Mouse (Mus musculus): ENCODE measurements around the gene Olfr1417. TPM values are rescaled to one million over a fixed set of nuclear protein-coding genes. Genes with fewer than 3 reads are reported as not detected.

The Olfr1417 gene
- total RNA-seq, 2 experiments from 2014 or later: not detected

DNA sequence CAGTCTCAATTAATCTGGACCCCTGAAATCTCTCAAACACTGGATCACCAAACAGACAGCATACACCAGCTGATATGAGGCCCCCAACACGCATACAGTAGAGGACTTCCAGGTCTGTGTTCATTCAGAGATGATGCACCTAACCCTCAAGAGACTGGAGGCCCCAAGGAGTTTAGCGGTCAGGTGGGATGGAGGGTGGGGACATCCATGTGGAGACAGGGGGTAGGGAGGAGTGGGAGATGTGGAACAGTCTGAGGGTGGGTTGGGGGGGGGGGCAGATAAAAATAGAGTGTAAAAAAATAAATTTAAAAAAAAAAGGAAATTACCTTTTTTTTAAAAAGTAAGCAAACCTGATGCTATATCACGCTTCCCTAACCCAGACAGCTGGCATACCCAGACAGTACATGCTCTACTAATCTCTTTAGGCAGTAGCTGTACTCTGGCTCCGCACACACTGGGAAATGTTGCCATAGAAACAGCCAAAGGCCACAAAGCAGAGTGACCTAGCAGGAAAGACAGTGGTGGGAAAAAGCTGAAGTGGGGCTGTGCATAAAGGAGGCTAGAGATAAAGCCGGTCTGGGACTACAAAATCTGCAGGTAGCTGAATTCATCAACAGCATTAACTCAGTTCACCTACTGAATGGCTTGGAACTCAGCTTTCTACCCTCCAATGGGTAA, 27.2 kb downstream of the Olfr1417 start:
- no peak for ATAC-seq (ENCODE audit: poor library complexity, severe bottlenecking)

DNA sequence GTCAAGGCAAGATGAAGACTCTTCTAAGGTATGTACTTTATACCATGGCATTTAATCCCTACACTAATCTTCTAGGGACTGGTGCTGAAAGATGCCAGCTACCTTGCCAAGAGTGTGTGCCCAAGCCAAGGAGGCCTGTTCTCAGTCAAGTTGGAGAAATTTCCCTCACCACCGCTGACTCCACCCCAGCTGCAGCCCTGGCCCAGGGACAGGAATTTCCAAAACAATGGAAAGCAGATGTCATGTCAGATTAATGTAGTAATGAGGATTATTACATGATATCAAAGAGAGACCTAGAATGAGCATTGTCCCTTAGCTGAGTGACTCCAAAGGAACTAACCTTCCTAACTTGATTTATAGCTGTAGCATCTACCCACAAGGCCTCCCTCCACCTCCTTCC, 28.2 kb downstream of the Olfr1417 start:
- ATAC-seq (ENCODE audit: poor library complexity, severe bottlenecking): no peak

DNA sequence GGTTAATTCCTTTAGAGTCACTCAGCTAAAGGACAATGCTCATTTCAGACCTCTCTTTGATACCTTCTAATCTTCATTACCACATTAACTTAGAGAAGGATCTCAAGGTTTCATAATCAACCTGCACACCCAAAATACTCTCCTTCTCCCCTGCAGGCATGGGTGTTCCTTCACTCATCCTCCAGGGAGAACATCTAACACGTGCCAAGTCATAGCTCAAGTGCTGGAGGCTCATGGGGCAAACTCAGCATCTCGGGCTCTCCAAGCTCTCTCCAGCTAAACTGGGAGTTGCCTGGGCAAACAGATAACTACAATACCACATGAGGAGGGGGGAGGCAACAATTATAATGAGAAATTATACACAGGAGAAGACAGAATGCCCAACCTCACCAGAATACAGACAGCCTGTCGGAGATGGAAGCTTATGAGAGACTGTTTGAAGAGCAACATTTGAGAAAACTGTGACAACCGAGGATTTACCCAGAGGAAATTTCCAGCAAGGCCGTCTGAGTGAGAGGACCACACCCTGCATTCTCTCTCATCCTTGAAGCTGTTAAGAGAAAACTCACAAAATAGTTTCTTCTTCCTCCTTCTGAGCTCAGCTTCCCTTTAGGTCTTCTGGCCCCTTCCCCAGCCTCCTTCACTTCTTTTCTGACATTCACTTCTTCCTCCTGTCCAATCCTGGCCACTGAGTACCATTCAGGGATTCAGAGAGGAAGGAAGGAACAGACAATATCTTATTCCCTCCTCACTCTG, 28.8 kb downstream of the Olfr1417 start:
- ATAC-seq (ENCODE audit: poor library complexity, severe bottlenecking): 0 out of 2 replicates have a peak, but pooled peaks have one; percentile 17

DNA sequence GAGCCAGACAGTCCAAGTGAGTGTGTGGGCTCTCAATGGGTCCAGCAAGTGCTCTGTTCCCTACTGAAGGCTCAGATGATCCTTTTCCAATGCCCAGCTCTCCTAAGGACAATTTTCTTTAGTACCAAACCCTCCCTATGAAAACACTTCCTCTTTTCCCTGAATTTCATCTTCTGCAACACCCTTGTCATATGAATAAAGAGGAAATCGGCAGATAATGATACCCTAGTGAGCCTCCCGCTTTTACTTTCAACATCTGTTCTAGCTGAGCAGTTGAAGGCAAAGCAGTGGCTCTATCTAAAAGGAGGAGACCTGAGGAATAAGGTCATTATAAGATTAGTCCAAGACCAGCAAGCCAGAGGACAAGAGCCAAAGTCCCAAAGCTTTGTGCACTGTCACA, 30.6 kb downstream of the Olfr1417 start:
- 0 out of 2 replicates have a peak, but pooled peaks have one; percentile 19 for ATAC-seq (ENCODE audit: poor library complexity, severe bottlenecking)

DNA sequence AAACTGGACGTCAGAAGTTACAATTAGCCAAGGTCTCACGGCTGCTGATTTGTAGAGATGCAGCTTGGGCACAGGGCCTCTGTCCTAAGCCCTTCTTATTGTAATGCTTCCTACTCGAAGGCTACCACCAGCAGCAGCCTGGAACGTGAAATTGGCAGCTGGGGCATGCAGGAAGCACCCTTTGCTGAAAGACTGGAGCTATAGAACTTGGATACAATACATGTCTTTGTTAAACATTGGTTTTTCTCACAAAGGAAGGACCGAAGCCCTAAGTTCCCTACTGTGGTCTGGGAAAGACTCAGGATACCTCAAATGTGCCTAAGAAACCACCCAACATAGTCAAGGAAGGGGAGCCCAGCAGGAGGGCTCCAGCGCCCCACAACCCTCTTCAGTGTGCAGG, 31.2 kb downstream of the Olfr1417 start:
- ATAC-seq (ENCODE audit: poor library complexity, severe bottlenecking): no peak

DNA sequence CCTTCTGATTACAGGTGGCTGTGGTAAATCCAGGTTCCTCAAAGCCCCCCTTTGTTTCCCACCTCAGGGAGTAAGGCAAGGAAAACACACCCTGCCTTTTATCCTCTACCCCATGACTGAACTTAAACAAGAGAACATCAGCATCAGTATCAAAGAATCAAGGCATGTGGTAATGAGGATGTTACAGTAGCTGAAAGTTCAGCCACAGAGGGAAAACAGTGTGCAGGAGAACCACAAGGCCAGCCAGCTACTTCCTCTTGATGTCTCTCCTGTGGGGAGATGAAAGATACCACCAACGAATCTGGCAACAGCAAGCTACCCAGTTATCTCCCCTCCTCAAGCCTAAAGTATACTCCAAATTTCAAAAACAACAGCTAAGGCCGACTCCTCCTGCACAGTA, 31.8 kb downstream of the Olfr1417 start:
- ATAC-seq (ENCODE audit: poor library complexity, severe bottlenecking): peak; percentile 81

DNA sequence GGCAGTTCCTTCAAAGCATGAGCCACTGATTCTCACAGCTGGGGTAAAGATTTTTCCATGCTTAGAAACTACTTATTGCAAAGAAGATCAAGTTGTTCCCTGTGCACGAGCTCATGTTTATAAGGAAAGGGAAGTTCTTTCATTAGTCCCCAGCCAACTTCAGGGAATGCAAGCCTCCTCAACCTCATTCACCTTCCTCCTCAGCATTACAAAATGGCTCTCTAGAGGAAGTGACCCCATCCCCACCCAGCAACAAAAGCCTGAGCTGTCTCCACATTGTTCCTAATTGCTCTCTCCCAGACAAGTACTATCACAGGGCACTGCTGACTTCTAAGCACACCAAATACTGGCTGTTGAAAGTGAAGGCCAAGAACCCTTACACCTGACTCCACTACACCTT, 34.6 kb downstream of the Olfr1417 start:
- peak; percentile 56 for ATAC-seq (ENCODE audit: poor library complexity, severe bottlenecking)

DNA sequence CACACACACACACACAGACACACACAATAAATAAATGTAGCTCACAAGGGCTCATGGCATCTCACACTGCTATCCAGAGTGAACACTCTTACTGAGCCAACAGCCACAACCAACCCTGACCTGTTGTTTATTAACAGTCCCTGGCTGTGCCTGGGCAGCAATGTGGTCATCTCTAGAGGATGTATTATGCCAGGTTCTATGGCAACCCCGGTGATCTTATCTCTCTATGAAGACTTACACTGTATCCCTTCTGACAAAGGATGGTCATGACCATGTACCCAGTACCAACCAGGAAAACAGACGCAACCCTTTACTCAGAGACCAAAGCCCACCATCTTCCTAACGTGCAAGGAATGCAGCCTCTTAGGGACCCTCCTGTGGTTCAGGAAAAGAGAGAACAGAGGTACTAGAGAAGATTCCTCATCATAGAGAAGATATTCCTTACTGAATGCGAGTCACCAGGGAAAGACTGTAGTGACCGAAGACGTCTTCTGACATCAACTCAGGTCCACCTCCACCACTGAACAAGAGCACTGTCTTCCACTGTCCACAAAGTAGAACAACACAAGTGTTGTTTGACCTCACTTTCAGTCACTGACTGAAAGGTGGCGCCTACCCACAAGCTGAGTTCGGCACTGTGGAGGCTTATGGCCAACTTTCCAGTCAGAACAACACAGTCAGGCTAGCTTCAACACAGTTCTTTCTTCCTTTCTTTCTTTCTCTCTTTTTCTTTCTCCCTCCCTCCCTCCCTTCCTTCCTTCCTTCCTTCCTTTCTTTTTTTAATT, 38.3 kb downstream of the Olfr1417 start:
- ATAC-seq (ENCODE audit: poor library complexity, severe bottlenecking): peak; percentile 78

DNA sequence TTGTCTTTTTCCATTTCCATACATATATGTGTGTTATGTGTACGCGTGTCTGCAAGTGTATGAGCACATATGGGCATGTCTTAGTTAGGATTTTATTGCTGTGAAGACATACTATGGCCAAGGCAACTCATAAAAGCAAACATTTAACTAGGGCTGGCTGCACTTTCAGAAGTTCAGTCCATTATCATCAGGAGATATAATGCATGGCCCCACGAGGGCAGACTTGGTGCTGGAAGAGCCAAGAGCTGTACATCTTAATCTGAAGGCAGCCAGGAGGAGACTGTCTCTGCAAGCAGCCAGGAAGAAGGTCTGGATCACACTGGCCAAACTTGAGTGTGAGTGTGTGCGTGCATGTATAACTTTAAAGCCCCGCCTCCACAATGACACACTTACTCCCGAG, 44.6 kb downstream of the Olfr1417 start:
- no peak for ATAC-seq (ENCODE audit: poor library complexity, severe bottlenecking)

DNA sequence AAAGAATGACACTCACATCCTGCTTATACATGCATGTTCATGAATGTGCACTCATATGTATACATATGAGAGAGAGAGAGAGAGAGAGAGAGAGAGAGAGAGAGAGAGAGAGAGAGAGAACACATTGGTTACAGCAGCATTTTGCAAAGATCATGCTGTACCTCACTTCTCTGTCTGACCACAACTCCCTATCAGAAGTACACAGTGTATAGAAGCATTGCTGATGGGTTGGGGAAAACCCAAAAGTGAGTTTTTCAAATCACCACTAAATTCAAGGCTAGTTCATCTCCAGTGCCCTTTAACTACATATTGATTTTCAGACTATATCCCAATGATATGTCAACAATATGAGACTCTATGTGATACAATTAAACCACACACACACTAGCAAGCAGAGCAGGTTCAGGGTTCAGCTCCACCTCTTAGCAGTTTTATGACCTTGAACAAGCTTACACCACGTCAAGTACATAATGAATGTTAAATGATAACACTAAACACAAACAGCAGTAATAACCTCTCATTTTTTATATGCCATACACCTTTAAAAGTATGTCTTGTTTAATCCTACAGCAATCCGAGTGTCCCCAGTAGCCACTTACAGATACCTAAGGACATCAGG, 45.2 kb downstream of the Olfr1417 start:
- ATAC-seq (ENCODE audit: poor library complexity, severe bottlenecking): no peak

DNA sequence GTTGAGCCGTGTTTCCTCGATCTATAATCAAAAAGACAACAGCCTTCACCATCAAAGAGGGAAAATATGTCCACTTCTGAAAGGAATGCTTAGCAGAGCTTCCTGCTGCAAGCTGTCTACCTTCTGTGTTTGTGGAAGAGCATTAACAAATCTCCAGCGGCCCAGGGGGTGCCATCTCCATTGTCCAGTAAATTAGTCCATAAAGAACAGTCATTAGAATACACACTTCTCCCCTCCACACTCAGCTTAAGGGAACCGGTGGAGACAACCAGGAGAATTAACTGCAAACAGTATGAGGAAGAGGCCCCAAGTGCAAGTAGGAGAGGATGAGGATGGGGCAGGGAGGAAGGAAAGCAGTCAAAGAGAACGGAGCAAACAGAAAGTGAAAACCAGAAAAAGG, 47.2 kb downstream of the Olfr1417 start:
- no peak for ATAC-seq (ENCODE audit: poor library complexity, severe bottlenecking)

DNA sequence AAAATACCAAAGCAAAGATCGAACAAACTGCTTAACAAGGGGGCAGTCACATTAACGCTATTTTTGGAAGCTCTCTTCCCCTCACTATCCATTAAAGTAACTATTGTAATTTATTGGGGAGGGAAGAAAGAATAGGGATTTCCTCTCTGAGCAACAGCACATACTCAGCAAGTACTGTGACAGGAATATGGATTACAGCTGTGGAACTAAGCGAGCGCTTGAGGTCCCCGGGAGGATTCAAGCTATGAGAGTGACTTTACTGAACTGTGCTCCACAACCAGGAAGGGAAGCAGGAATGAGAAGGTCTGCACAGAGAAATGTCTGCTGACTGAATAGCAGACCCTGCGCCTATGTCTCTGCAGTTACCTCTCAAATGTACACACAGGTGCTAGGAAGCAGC, 50.1 kb downstream of the Olfr1417 start:
- ATAC-seq (ENCODE audit: poor library complexity, severe bottlenecking): no peak

DNA sequence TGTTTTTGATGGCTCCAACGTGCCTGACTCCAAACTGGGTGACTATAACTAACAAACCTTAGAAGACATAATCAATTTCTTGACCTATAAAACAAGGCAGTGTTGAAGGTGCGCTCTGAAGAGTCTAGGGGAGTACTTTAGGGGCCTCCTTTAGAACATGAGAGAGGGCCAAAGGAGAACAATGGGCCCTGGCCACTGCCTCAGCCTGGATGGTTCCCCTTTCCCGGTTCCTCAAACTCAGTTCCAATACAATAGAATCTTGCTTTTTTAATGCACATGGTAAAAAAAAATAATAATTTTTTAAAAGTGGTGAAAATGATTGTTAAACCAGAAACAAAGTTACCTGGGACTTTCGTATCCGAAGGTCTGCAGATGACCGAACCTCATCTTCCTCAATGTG, 51.2 kb downstream of the Olfr1417 start:
- peak; percentile 63 for ATAC-seq (ENCODE audit: poor library complexity, severe bottlenecking)

DNA sequence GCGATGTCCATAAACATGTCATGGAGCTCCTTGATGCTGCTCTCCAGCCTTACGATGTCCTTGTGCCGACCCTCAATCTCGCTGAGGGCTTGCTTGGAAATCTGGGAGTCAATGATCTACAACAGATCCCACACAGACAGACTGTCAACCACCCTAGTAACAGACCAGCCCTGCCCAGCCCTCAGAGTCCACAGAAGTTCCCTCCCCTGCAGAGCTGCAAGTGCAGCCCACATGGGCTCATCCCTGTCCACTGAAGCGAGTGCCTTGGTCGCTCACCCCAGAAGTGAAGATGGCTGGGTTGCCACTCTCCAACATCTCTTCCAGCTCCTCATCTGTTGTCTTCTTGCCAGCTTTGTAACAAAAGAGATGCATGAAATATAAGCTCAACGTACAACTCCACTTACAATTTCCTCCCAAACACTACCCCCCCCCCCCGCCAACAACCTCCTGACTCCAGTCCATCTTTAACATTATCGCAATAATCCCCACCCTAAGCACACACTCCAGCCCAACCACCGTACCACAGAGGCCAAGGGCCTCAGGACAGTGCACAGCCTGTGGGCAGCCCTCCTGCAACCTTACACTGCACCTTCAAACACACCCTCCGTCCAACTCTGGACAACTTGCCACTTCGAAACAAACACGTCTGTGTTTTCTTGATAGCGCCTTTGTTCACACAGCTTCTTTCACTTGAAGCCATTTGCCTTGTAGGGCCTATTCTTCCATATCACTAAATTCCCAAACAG, 53.4 kb downstream of the Olfr1417 start:
- ATAC-seq (ENCODE audit: poor library complexity, severe bottlenecking): no peak

DNA sequence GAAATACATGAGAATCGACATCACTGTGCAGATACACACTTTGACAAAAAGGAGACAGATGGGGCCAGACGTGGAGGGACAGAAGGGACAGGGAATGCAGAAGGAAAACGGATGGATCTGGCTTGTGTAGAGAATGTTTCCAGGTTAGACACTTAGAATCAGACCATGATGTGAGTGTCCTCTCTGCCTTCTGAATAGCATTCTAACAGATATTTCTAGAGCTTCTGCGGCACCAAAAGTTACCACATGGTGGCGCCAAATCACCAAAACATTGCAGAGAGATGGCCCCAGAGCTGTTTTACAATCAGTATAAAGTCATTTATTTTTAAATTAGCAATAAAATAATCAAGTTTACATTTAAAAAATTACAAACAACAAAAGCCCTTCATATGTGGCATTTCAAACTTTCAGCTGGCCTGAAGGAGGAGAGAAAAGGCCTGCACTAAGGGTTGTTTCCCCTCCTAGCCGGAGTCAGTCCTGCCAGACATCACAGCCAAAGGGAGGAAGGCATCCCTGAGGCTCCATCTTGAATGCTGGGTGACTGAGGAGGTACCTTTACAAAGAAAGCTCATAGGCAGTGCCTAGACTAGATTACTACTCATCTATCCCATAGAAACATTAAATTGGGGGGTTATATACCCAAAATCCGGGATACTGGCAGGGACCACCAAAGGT, 61.7 kb downstream of the Olfr1417 start:
- ATAC-seq (ENCODE audit: poor library complexity, severe bottlenecking): no peak

Other genes with a start within 250 kb of the Olfr1417 start
- gene Ms4a6d, start 234.4 kb downstream of the Olfr1417 start, total RNA-seq (2015): 62.8 and 76.5 TPM in 2 replicates
- 42.6 and 51.4 TPM in 2 replicates for gene Ms4a6d, start 234.4 kb downstream of the Olfr1417 start, total RNA-seq (2017)
- 47.4 and 50.5 TPM in 2 replicates for gene Ms4a2, start 215.5 kb downstream of the Olfr1417 start, total RNA-seq (2015)
- gene Ms4a2, start 215.5 kb downstream of the Olfr1417 start, total RNA-seq (2017): 79.4 and 80.1 TPM in 2 replicates
- 42.5 and 48.3 TPM in 2 replicates for gene Ms4a3, start 198.4 kb downstream of the Olfr1417 start, total RNA-seq (2015)
- 29.5 and 38.1 TPM in 2 replicates for gene Ms4a3, start 198.4 kb downstream of the Olfr1417 start, total RNA-seq (2017)
- gene Oosp2, start 178.7 kb downstream of the Olfr1417 start, total RNA-seq (2015): 0.51 TPM in 1 of 2 replicates, not detected in the other
- gene Oosp2, start 178.7 kb downstream of the Olfr1417 start, total RNA-seq (2017): not detected in 2 replicates
- gene Oosp1, start 148.1 kb downstream of the Olfr1417 start, total RNA-seq (2015): 0.16 and 0.67 TPM in 2 replicates
- 1.1 TPM in 1 of 2 replicates, not detected in the other for gene Oosp1, start 148.1 kb downstream of the Olfr1417 start, total RNA-seq (2017)
- gene Oosp3, start 142.2 kb downstream of the Olfr1417 start, total RNA-seq (2015): not detected in 2 replicates
- not detected in 2 replicates for gene Oosp3, start 142.2 kb downstream of the Olfr1417 start, total RNA-seq (2017)
- not detected in 2 replicates for gene Gif, start 91.7 kb downstream of the Olfr1417 start, total RNA-seq (2015)
- not detected in 2 replicates for gene Gif, start 91.7 kb downstream of the Olfr1417 start, total RNA-seq (2017)
- 34.2 and 38.7 TPM in 2 replicates for gene Mrpl16, start 68.8 kb downstream of the Olfr1417 start, total RNA-seq (2015)
- gene Mrpl16, start 68.8 kb downstream of the Olfr1417 start, total RNA-seq (2017): 50.3 and 50.5 TPM in 2 replicates
- gene Stx3, start 19.8 kb downstream of the Olfr1417 start, total RNA-seq (2015): 27.6 and 28.5 TPM in 2 replicates
- gene Stx3, start 19.8 kb downstream of the Olfr1417 start, total RNA-seq (2017): 30.4 and 31.5 TPM in 2 replicates
- gene Olfr1418, start 21.8 kb upstream of the Olfr1417 start, total RNA-seq (2015): not detected in 2 replicates
- not detected in 2 replicates for gene Olfr1418, start 21.8 kb upstream of the Olfr1417 start, total RNA-seq (2017)
- not detected in 2 replicates for gene Olfr1419, start 35.9 kb upstream of the Olfr1417 start, total RNA-seq (2015)
- not detected in 2 replicates for gene Olfr1419, start 35.9 kb upstream of the Olfr1417 start, total RNA-seq (2017)
- not detected in 2 replicates for gene Olfr1420, start 47.3 kb upstream of the Olfr1417 start, total RNA-seq (2015)
- gene Olfr1420, start 47.3 kb upstream of the Olfr1417 start, total RNA-seq (2017): not detected in 2 replicates
- 45.5 and 48.7 TPM in 2 replicates for gene Patl1, start 73.2 kb upstream of the Olfr1417 start, total RNA-seq (2015)
- gene Patl1, start 73.2 kb upstream of the Olfr1417 start, total RNA-seq (2017): 20.3 and 26.1 TPM in 2 replicates
- gene Osbp, start 126.7 kb upstream of the Olfr1417 start, total RNA-seq (2015): 35.0 and 36.9 TPM in 2 replicates
- 42.6 and 43.3 TPM in 2 replicates for gene Osbp, start 126.7 kb upstream of the Olfr1417 start, total RNA-seq (2017)
- 0.02 TPM in 1 of 2 replicates, not detected in the other for gene Olfr1423, start 202.1 kb upstream of the Olfr1417 start, total RNA-seq (2015)
- gene Olfr1423, start 202.1 kb upstream of the Olfr1417 start, total RNA-seq (2017): not detected in 2 replicates
- not detected in 2 replicates for gene Olfr1424, start 223.5 kb upstream of the Olfr1417 start, total RNA-seq (2015)
- gene Olfr1424, start 223.5 kb upstream of the Olfr1417 start, total RNA-seq (2017): not detected in 2 replicates
- not detected in 2 replicates for gene Olfr1425, start 238.5 kb upstream of the Olfr1417 start, total RNA-seq (2015)
- gene Olfr1425, start 238.5 kb upstream of the Olfr1417 start, total RNA-seq (2017): not detected in 2 replicates

All from megakaryocyte, adult 5-6 weeks (primary cell).